Mouse (Mus musculus) ES-Bruce4 (cell line): ENCODE measurements around the gene Sik3. TPM values are rescaled to one million over a fixed set of nuclear protein-coding genes. Genes with fewer than 3 reads are reported as not detected.

ENCODE experiments used
- H3K27ac ChIP-seq: 2 replicates; pipeline ENCODE4 v1.5.1; 2012; ENCODE audit warnings: low read length, inconsistent platforms; ENCODE audit not compliant: insufficient read depth
- H3K27me3 ChIP-seq: 2 replicates; pipeline ENCODE4 v1.6.1; 2012; ENCODE audit warnings: mild to moderate bottlenecking, low read length, inconsistent platforms; ENCODE audit not compliant: control insufficient read depth, poor library complexity, insufficient read depth, severe bottlenecking
- H3K36me3 ChIP-seq: 2 replicates; pipeline ENCODE4 v1.6.1; 2012; ENCODE audit warnings: inconsistent platforms, mild to moderate bottlenecking, low read length, moderate library complexity; ENCODE audit not compliant: control insufficient read depth, poor library complexity, insufficient read depth, severe bottlenecking
- H3K4me1 ChIP-seq: one replicate; pipeline ENCODE4 v1.8.1; 2011; ENCODE audit warnings: low read length; ENCODE audit not compliant: control insufficient read depth, insufficient read depth
- H3K4me3 ChIP-seq: 2 replicates; pipeline ENCODE4 v1.5.1; 2011; ENCODE audit warnings: low read depth, mild to moderate bottlenecking, low read length
- H3K9ac ChIP-seq: 2 replicates; pipeline ENCODE4 v1.6.1; 2012; ENCODE audit warnings: low read depth, mild to moderate bottlenecking, inconsistent platforms; ENCODE audit not compliant: poor library complexity, severe bottlenecking
- H3K9me3 ChIP-seq: replicated peaks from 2 replicates; pipeline ENCODE4 v1.6.1; 2012; ENCODE audit warnings: mild to moderate bottlenecking, low read length, inconsistent platforms; ENCODE audit not compliant: control insufficient read depth, poor library complexity, insufficient read depth, severe bottlenecking
- CTCF ChIP-seq: IDR thresholded peaks from one replicate; pipeline ENCODE4 v1.8.1; 2011; ENCODE audit warnings: low read depth, low read length
- EP300 ChIP-seq: IDR thresholded peaks from 2 replicates; pipeline ENCODE4 v1.6.1; 2011; ENCODE audit warnings: low read depth, low read length; ENCODE audit not compliant: insufficient read depth
- POLR2A ChIP-seq: IDR thresholded peaks from one replicate; pipeline ENCODE4 v1.8.1; 2011; ENCODE audit warnings: low read length; ENCODE audit not compliant: insufficient read depth
- polyA plus RNA-seq: library from polyadenylated mRNA; stranded (reverse); fragments of >200 nt; gene quantifications from 2 replicates; pipeline ENCODE4 v1.2.4, GENCODE M21; 2011; ENCODE audit warnings: low read depth; ENCODE audit not compliant: missing spikeins, insufficient read depth, insufficient read length

Sik3 gene
- polyA plus RNA-seq, 1 experiment = 23.2 TPM

- H3K9me3 ChIP-seq = no peaks in the 10 kb centered on the region
- H3K9ac ChIP-seq = no peak overlapping the region
- no peak overlapping the region for H3K27ac ChIP-seq
- H3K4me3 ChIP-seq = no peak overlapping the region
- no peak for TF ChIP-seq EP300
- no peak for TF ChIP-seq POLR2A
- no peak for TF ChIP-seq CTCF
- no peaks in the 10 kb centered on the region for H3K4me1 ChIP-seq
- H3K36me3 ChIP-seq = no peaks in the 10 kb centered on the region
- H3K27me3 ChIP-seq = no peaks in the 10 kb centered on the region
These were observed 98.7 kb downstream of the Sik3 start for GRCm38 (mm10) chr9:46111334-46111733.

- Histone ChIP-seq H3K9ac (no peak overlapping the region), H3K9me3 (no peaks in the 10 kb centered on the region), H3K4me3 (no peak overlapping the region), H3K36me3 (no peaks in the 10 kb centered on the region), H3K27me3 (no peaks in the 10 kb centered on the region), H3K27ac (no peak overlapping the region), H3K4me1 (no peaks in the 10 kb centered on the region)
- TF ChIP-seq POLR2A = no peak
- no peak for TF ChIP-seq EP300
- no peak for TF ChIP-seq CTCF
These were observed 99.6 kb downstream of the Sik3 start for GRCm38 (mm10) chr9:46112246-46112645.

- no peaks in the 10 kb centered on the region for H3K36me3 ChIP-seq
- no peak for TF ChIP-seq POLR2A
- no peak for TF ChIP-seq EP300
- no peak for TF ChIP-seq CTCF
- H3K27me3 ChIP-seq = no peaks in the 10 kb centered on the region
- H3K9me3 ChIP-seq = no peaks in the 10 kb centered on the region
- H3K4me1 ChIP-seq = peaks cover 2% of the 10 kb centered on the region
- H3K4me3 ChIP-seq = no peak overlapping the region
- no peak overlapping the region for H3K27ac ChIP-seq
- no peak overlapping the region for H3K9ac ChIP-seq
These were observed 106.3 kb downstream of the Sik3 start for GRCm38 (mm10) chr9:46118844-46119385.

GRCm38 (mm10) chr9:46119943-46120441 is 107.4 kb downstream of the Sik3 start:
- Histone ChIP-seq H3K27me3 (no peaks in the 10 kb centered on the region), H3K9ac (no peak overlapping the region), H3K9me3 (no peaks in the 10 kb centered on the region), H3K4me1 (peaks cover 2% of the 10 kb centered on the region), H3K27ac (no peak overlapping the region), H3K4me3 (no peak overlapping the region), H3K36me3 (no peaks in the 10 kb centered on the region)
- peak; percentile 51; the same call in 1 of the 2 replicates for TF ChIP-seq EP300
- no peak for TF ChIP-seq CTCF
- no peak for TF ChIP-seq POLR2A

- Histone ChIP-seq H3K9ac (no peak overlapping the region), H3K9me3 (no peaks in the 10 kb centered on the region), H3K36me3 (no peaks in the 10 kb centered on the region), H3K27me3 (no peaks in the 10 kb centered on the region), H3K4me3 (no peak overlapping the region), H3K4me1 (peaks cover 2% of the 10 kb centered on the region), H3K27ac (no peak overlapping the region)
- TF ChIP-seq CTCF = no peak
- no peak for TF ChIP-seq EP300
- TF ChIP-seq POLR2A = no peak
These were observed 108.0 kb downstream of the Sik3 start for GRCm38 (mm10) chr9:46120468-46121253.

GRCm38 (mm10) chr9:46121486-46121885 is 108.9 kb downstream of the Sik3 start:
- no peak overlapping the region for H3K27ac ChIP-seq

More at GRCm38 (mm10) chr9:46121486-46121885, 108.9 kb downstream of the Sik3 start:
- TF ChIP-seq CTCF = no peak
- no peak for TF ChIP-seq EP300
- H3K36me3 ChIP-seq = no peaks in the 10 kb centered on the region
- H3K9ac ChIP-seq = no peak overlapping the region
- no peaks in the 10 kb centered on the region for H3K27me3 ChIP-seq
- H3K9me3 ChIP-seq = no peaks in the 10 kb centered on the region
- H3K4me3 ChIP-seq = no peak overlapping the region
- peaks cover 2% of the 10 kb centered on the region for H3K4me1 ChIP-seq
